Comparison of ENCODE assay signal across 16 mouse cellular contexts in the genomic region with DNA sequence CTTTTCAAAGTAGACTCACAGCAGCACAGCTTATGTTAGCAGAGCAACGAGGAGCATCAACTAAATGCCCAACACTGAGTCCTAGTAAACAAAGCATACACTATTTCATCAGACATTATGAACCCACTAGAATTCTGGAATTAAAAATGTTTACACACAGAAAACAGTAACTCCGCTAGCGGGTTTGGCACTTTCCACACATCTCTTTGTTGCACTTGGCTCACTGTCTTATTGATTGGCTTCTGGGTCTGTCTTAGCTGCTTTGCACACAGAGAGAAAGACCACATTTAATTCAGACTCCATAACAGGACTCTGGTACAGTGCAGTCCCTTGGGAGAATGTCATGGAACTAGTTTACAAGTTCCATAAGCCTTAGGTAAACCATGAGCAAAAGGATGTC. TPM values are rescaled to one million over a fixed set of nuclear protein-coding genes. Genes with fewer than 3 reads are reported as not detected.
"Had no signal": no experiment of that assay in that cellular context is flagged by ENCODE, and none has a peak within 500 bp of the region (broad histone marks: within the 10 kb centered on the region; RNA-seq: fewer than 3 reads in every experiment).

No protein-coding gene starts in this region.

- H3K9me3 ChIP-seq: limb, embryonic 12.5 days; midbrain, embryonic 13.5 days; neural tube, embryonic 15.5 days had no signal

- H3K27ac ChIP-seq: limb, embryonic 12.5 days; midbrain, embryonic 13.5 days; neural tube, embryonic 15.5 days had no signal

- H3K27me3 ChIP-seq: limb, embryonic 12.5 days; midbrain, embryonic 13.5 days; neural tube, embryonic 15.5 days had no signal

- ATAC-seq: lung, postnatal 0 days; midbrain, embryonic 13.5 days had no signal

- H3K9ac ChIP-seq: limb, embryonic 12.5 days; midbrain, embryonic 13.5 days; neural tube, embryonic 15.5 days had no signal

- H3K4me2 ChIP-seq: limb, embryonic 12.5 days; midbrain, embryonic 13.5 days; neural tube, embryonic 15.5 days had no signal

- DNase-seq: kidney, adult 8-10 months; kidney, postnatal 25 days; liver; lung, postnatal 36 days; right cerebral cortex, adult 18-20 months; right cerebral cortex, postnatal 25 days; thymus, postnatal 4 days had no signal

- H3K4me3 ChIP-seq: limb, embryonic 12.5 days; midbrain, embryonic 13.5 days; neural tube, embryonic 15.5 days had no signal

RNA-seq across cellular contexts. Expression of gene Ldlrad1, which starts 39.1 kb away (rescaled TPM):
- polyA plus RNA-seq: kidney, embryonic 16.5 days; limb, embryonic 12.5 days; liver, embryonic 16.5 days; midbrain, embryonic 13.5 days; midbrain, postnatal 0 days; neural tube, embryonic 11.5 days; neural tube, embryonic 15.5 days; stomach, embryonic 16.5 days had no signal

RNA-seq across cellular contexts. Expression of gene Dio1, which starts 58.9 kb away (rescaled TPM):
- polyA plus RNA-seq: limb, embryonic 12.5 days; midbrain, postnatal 0 days; neural tube, embryonic 11.5 days; neural tube, embryonic 15.5 days had no signal
